Mouse (Mus musculus) heart, postnatal 0 days (tissue): ENCODE measurements around the gene Tet3.

Source experiments
- CTCF ChIP-seq: IDR thresholded peaks from 2 replicates; pipeline ENCODE4 v1.5.1; 2016; ENCODE audit warnings: antibody characterized with exemption, control low read depth, low read depth
- EP300 ChIP-seq: IDR thresholded peaks from 2 replicates; pipeline ENCODE4 v1.6.1; 2016; ENCODE audit warnings: antibody characterized with exemption, low read depth

DNA sequence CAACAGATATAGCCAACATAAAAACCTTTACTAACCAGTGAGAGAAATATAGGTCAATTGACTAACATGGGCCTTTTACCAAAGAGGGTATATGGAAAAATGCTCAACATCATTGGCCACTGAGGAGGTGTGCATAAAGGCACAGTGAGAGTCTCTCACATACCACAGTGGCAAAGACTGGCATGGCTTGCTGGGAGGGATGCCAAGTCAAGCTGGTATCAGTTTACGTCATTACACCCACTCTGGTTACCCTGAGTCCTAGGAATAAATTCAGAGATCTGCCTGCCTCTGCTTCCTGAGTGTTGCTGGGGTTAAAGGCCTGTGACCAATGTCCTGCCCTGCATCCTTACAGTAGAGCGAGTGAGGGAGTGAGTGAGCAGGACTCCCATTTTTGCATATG is 62.2 kb downstream of the Tet3 start:
- no peak for TF ChIP-seq CTCF
- TF ChIP-seq EP300 = no peak
